Mouse (Mus musculus): Measurements from ENCODE around the gene Stx12. TPM values are rescaled to one million over a fixed set of nuclear protein-coding genes. Genes with fewer than 3 reads are reported as not detected.
A peak's percentile ranks its signal among the peaks of the same experiment; 100 is the strongest.

Stx12 gene
- polyA plus RNA-seq, 1 experiment from 2014 or later = 74.5 TPM

DNA sequence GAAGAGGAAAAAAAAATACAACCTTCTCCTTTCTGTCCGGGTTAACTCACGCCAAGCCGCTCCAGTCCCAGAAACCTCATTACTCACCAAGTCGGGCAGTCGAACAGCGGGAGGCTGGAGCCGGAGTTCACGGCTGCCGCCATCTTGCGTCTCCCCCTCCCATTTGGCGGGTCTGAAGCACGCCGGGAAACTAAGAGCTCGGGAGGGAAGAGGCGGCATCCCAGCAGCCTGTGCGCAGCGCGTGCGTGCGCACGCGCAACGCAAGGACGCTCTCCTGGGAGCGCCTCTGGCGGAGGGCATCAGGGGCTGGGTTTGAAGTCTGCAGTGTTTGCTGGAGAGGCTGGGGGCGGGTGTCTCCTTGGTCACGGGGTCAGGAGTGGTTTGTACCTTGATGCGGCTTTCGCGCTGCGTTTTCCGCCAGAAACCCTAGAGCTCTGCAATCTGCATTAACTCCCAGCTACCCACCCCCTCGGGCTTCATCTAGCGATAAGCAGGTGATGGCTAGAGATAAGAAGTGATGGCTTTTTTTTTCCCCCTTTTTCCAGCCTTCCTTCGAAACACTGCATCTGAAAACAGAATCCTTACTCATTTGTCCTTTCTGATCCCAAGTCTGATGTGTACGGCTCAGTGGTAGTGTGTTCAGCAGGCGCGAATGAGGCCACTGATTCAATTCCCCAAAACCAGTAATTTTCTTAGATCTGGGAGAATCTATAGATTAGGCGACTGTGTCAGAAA is 41.2 kb downstream of the Stx12 start, which contains the start of gene Ppp1r8:
Gene Ppp1r8 (minus strand): TSS at position 200 of the 735 bp plus-strand sequence.
- DNase-seq (ENCODE audit: low spot score) = peak; percentile 94
- Histone ChIP-seq H3K9me3 (no peaks in the 10 kb centered on the region), H3K27me3 (ENCODE audit: insufficient read depth, poor library complexity, severe bottlenecking) (no peaks in the 10 kb centered on the region), H3K27ac (peak within 1 kb of the TSS; percentile 94), H3K36me3 (peaks cover 37% of the 10 kb centered on the region), H3K4me1 (replicated peaks) (peaks cover 22% of the 10 kb centered on the region), H3K4me3 (peak within 1 kb of the TSS; percentile 86)
- WGBS = 2% methylated on average over 40 of the region's 40 CpGs

DNA sequence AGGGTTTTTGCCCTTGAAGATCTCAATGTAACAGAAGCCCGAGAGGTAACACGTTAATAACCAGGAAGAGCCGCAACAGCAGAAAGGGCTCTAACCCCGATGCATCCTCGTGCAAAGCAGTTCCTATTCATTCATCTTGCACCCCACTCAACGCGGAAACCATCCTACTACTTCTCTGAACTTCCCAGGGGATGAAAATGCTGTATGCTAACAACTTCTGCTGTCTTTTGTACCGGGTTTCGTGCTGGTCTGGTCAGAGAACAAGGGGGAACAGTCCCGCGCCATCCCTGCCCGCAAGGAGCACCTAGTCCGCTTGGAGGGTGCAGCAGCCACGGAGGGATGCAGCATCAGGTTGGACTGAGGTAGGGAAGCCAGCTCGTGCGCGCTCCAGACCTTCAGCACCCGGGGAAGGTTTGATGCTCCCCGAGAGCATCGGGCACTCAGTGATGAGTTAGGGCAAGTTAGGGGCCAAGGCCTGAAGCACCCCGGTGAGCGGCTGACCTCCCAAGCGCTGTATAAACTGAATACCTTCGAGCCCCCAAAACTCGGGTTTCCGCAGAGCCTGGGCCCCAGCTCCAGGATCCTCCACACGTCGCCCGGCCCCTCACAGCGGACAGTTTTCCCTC is 41.9 kb downstream of the Stx12 start:
- Histone ChIP-seq H3K27ac (peak overlapping the region; percentile 94), H3K4me1 (replicated peaks) (peaks cover 22% of the 10 kb centered on the region), H3K36me3 (peaks cover 37% of the 10 kb centered on the region), H3K27me3 (ENCODE audit: insufficient read depth, poor library complexity, severe bottlenecking) (no peaks in the 10 kb centered on the region), H3K9me3 (no peaks in the 10 kb centered on the region), H3K4me3 (peak overlapping the region; percentile 86)
- peak; percentile 54 for DNase-seq (ENCODE audit: low spot score)
- under 1% methylated on average over 30 of the region's 30 CpGs for WGBS

DNA sequence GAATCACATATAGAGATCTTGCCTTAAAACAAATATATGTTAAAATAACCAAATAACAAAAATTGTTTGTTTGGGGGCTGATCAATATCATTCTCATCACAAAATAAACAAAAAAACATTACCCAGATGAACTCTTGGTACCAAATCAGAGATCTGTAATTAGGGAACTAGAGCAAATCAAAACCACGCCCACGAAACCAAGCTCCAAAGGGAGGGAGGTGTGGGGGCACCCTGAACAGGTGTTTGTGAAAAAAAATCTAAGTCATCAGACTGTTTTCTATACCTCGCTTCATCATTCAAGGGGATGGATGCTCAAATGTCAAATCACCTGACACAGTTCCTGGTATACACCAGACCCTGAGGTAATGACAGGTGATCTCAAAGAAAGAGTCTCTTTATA is 42.8 kb downstream of the Stx12 start:
- no peak for DNase-seq (ENCODE audit: low spot score)
- Histone ChIP-seq H3K4me1 (replicated peaks) (peaks cover 22% of the 10 kb centered on the region), H3K27ac (peak overlapping the region; percentile 94), H3K4me3 (peak overlapping the region; percentile 86), H3K27me3 (ENCODE audit: insufficient read depth, poor library complexity, severe bottlenecking) (no peaks in the 10 kb centered on the region), H3K36me3 (peaks cover 46% of the 10 kb centered on the region), H3K9me3 (no peaks in the 10 kb centered on the region)
- WGBS = 90% methylated on average over 3 of the region's 3 CpGs

DNA sequence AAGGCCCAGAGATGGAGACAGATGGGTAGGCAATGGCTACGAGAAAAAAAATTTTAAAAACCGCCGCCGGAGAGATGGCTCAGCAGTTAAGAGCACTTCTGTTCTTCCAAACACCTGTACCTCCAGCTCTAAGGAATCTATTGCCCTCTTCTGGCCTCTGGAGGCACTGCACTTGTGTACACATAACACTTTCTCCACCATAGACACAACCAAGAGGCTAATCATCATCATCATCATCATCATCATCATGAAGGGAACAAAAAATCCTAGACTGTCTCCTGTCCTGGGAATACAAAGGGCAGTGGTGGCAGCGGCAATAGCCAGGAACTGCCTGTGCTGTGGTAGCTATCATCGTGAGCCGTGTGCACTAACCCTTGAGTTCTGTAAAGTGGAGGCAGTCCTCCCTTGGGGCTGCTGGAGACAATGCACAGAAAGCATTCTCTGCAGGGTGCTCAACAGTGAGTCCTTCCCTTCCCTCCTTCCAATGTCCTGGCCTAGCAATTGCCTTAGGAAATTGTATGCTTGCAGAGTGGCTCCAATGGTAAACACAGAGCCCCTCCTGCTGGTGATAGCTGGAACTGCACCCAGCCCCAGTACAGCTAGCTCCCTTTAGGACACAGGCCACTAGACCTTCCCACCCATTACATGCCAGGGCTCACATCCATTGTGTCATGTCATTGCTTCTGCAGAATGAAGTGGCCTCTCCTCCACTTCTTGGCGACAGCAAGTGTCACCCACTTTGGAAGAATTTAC is 60.5 kb downstream of the Stx12 start:
- peak; percentile 71 for DNase-seq (ENCODE audit: low spot score)
- H3K36me3 ChIP-seq = peaks cover 46% of the 10 kb centered on the region
- H3K9me3 ChIP-seq = peaks cover 19% of the 10 kb centered on the region
- H3K27ac ChIP-seq = no peak overlapping the region
- H3K27me3 ChIP-seq (ENCODE audit: insufficient read depth, poor library complexity, severe bottlenecking) = no peaks in the 10 kb centered on the region
- WGBS = 75% methylated on average over 8 of the region's 8 CpGs
- H3K4me1 ChIP-seq (replicated peaks) = no peaks in the 10 kb centered on the region
- H3K4me3 ChIP-seq = no peak overlapping the region

DNA sequence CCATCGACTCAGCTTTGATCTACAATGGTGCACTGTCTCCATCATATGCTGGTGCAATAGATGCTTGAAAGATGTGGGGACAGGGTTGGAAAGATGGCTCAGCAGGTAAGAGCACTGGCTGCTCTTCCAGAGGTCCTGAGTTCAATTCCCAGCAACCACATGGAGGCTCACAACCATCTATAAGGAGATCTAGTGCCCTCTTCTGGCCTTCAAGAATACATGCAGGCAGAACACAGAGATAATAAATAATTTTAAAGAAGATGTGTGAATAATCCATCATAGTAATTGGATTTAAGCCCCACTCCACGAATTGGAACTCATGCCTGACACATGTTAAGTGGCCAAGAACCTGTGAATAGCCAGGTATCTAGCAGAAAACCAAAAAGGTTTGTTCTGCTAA is 65.9 kb downstream of the Stx12 start:
- no peaks in the 10 kb centered on the region for H3K27me3 ChIP-seq (ENCODE audit: insufficient read depth, poor library complexity, severe bottlenecking)
- no peak for DNase-seq (ENCODE audit: low spot score)
- WGBS = 51% methylated on average over 2 of the region's 2 CpGs

DNA sequence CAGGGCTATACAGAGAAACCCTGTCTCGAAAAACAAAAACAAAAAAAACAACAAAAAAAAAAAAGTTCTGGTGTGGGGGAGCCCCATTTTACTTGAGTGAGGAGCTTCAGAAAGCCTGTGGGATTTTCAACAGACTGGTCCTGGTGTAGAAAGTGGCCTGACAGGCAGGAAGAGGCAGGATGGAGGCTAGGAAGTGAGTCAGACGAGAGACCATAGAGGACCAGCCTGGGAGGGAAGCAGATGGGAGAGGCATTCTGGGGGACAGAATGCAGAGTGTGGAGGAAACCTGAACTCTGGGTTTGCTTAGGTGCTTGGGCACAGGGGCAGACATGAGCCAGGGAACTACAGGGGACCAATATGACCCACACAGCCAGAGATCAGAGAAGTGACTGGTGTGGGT is 67.5 kb downstream of the Stx12 start:
- no peak overlapping the region for H3K27ac ChIP-seq
- no peak overlapping the region for H3K4me3 ChIP-seq
- WGBS = 73% methylated on average over 2 of the region's 2 CpGs
- no peaks in the 10 kb centered on the region for H3K4me1 ChIP-seq (replicated peaks)
- no peaks in the 10 kb centered on the region for H3K27me3 ChIP-seq (ENCODE audit: insufficient read depth, poor library complexity, severe bottlenecking)
- no peaks in the 10 kb centered on the region for H3K36me3 ChIP-seq
- H3K9me3 ChIP-seq = peaks cover 19% of the 10 kb centered on the region
- DNase-seq (ENCODE audit: low spot score) = no peak

More for the DNA sequence above, 65.9 kb downstream of the Stx12 start:
- Histone ChIP-seq H3K36me3 (no peaks in the 10 kb centered on the region), H3K27ac (no peak overlapping the region), H3K4me1 (replicated peaks) (no peaks in the 10 kb centered on the region), H3K4me3 (no peak overlapping the region), H3K9me3 (peaks cover 19% of the 10 kb centered on the region)

DNA sequence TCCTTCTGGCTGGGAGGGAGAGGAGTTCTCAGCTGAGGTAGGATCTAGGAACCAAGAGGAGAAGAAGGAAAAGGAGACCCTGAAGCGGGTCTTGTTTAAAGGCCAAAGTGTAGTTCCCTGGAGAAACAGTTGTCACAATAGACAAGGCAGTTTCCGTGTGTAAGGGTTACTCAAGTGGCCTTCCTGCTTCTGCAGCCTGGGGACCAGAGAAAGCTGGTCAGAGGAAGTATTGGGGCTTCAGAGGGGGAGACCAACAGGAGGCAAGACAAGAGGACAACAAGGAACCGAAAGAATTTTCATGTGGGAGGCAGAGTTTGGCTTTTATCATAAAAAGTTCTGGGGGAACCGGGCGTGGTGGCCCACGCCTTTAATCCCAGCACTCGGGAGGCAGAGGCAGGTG is 67.9 kb downstream of the Stx12 start:
- 84% methylated on average over 7 of the region's 7 CpGs for WGBS
- no peak for DNase-seq (ENCODE audit: low spot score)
- peaks cover 22% of the 10 kb centered on the region for H3K9me3 ChIP-seq
- H3K4me1 ChIP-seq (replicated peaks) = no peaks in the 10 kb centered on the region
- no peak overlapping the region for H3K27ac ChIP-seq
- H3K27me3 ChIP-seq (ENCODE audit: insufficient read depth, poor library complexity, severe bottlenecking) = no peaks in the 10 kb centered on the region
- H3K4me3 ChIP-seq = no peak overlapping the region
- no peaks in the 10 kb centered on the region for H3K36me3 ChIP-seq

DNA sequence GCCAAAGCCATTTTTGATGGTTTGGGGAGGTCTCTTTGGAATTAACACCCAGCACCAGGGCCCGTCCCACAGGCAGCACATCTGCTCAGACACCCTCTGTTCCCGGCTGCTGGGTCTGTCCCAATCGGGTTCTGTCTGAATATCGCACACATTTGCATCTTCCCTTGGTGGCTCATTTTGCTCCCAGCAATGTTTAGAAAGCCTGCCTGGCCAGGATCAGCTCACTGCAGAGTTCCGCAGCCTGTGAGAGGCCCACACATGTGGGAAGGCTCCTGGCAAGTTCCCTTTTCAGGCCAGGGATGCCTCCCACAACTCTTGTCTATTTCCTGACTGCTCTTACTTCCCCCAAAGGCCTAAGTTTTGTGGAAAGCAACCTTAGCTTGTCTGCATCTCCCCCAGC is 74.7 kb downstream of the Stx12 start:
- no peaks in the 10 kb centered on the region for H3K4me1 ChIP-seq (replicated peaks)
- no peaks in the 10 kb centered on the region for H3K36me3 ChIP-seq
- 93% methylated on average over 5 of the region's 5 CpGs for WGBS
- H3K27ac ChIP-seq = no peak overlapping the region
- H3K4me3 ChIP-seq = no peak overlapping the region
- H3K9me3 ChIP-seq = peaks cover 9% of the 10 kb centered on the region
- no peak for DNase-seq (ENCODE audit: low spot score)
- H3K27me3 ChIP-seq (ENCODE audit: insufficient read depth, poor library complexity, severe bottlenecking) = no peaks in the 10 kb centered on the region

DNA sequence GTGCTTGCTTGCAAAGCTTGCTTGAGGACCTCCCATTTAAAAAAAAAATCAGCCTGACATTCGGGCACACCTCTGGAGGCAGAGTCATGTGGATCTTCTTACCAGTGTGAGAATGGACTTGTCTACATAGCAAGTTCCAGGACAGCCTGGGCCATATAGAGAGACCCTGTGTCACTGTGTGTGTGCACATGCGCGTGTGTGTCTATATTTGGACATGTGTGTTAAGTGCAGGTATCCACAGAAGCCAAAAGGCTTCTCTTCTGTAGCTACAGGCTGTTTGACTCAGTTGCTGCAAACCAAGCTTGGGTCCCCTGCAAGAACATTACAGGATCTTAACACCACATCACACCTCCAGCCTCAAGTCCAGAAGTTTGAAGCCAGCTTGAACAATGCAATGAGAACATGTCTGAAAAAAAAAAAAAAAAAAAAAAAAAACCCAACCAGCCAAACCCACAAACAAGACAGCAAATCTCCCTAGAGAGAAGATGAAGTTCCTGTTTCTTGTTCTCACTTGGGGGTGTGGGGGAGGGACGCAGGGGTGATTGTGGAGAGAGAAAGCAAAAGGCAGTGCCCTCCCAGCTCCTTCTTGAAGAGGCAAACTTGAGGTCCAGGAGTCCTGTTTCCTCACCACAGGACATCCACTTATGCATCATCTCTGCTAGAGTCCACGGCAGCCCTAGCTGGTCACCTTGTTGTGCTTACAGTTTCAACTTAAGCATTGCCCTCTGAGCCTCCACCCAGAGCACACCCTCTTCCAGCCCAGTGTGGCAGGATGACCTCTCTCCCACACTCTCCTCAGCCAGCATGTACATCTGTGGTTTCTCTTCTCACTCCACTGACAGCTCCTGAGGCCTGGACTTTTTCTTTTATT is 76.3 kb downstream of the Stx12 start:
- 74% methylated on average over 5 of the region's 5 CpGs for WGBS

DNA sequence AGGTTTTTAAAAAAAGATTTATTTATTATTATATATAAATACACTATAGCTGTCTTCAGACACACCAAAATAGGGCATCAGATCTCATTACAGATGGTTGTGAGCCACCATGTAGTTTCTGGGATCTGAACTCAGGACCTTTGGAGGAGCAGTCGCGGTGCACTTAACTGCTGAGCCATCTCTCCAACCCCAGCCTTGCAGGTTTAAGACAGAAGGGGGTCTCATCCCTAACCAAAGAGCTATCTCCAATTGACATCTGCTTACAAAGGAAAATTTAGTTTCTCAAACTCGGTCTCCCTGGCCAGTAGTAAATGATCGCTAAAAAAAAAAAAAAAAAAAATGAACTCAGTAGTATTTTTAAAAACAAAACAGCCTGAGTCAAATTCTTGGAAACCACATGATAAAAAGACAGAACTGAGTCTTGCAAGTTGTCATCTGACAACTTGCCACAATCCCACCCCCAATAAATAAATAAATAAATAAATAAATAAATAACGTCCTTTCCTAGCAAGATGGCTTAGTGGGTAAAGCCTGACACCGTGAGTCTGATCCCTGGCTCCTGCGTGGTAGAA is 77.6 kb downstream of the Stx12 start:
- H3K4me1 ChIP-seq (replicated peaks) = 0 out of 2 replicates have a peak, but pooled peaks cover 2% of the 10 kb centered on the region
- no peak overlapping the region for H3K4me3 ChIP-seq
- WGBS = 89% methylated on average over 7 of the region's 7 CpGs
- peaks cover 9% of the 10 kb centered on the region for H3K9me3 ChIP-seq
- no peaks in the 10 kb centered on the region for H3K27me3 ChIP-seq (ENCODE audit: insufficient read depth, poor library complexity, severe bottlenecking)
- no peaks in the 10 kb centered on the region for H3K36me3 ChIP-seq
- no peak overlapping the region for H3K27ac ChIP-seq
- DNase-seq (ENCODE audit: low spot score) = no peak

More for the DNA sequence above, 76.3 kb downstream of the Stx12 start:
- no peak for DNase-seq (ENCODE audit: low spot score)
- Histone ChIP-seq H3K36me3 (no peaks in the 10 kb centered on the region), H3K27me3 (ENCODE audit: insufficient read depth, poor library complexity, severe bottlenecking) (no peaks in the 10 kb centered on the region), H3K4me3 (no peak overlapping the region), H3K27ac (no peak overlapping the region), H3K4me1 (replicated peaks) (no peaks in the 10 kb centered on the region), H3K9me3 (peaks cover 9% of the 10 kb centered on the region)

DNA sequence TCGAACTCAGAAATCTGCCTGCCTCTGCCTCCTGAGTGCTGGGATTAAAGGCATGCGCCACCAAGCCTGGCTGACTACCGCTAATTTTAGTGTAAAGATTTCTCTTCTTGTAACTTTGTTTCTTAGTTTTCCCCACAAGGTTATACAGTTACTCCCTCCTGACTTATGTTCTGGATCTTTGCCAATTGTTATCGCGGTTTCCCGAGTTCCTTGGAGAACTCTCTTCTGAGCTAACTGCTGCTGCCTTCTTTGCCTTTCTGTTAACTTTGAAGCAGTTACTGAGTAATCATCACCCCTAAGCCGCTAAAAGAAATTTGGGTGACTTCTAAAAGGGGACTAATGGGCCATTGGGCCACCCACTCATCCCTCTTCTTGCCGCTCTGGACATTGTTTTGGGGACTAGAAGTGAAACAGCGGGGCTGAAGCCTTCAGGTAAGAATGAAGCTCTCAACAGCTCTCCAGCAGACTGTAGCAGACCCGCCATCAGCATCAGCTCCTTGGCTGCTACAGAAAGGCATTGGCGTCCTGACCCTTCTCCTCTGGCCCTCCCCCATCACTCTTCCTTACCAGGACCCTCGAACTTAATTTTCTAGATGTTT is 78.6 kb downstream of the Stx12 start:
- H3K36me3 ChIP-seq = no peaks in the 10 kb centered on the region
- H3K9me3 ChIP-seq = peaks cover 2% of the 10 kb centered on the region; the same call in 1 of the 2 replicates
- no peak overlapping the region for H3K27ac ChIP-seq
- DNase-seq (ENCODE audit: low spot score) = no peak
- no peaks in the 10 kb centered on the region for H3K27me3 ChIP-seq (ENCODE audit: insufficient read depth, poor library complexity, severe bottlenecking)
- WGBS = 89% methylated on average over 12 of the region's 12 CpGs
- H3K4me3 ChIP-seq = no peak overlapping the region
- H3K4me1 ChIP-seq (replicated peaks) = 0 out of 2 replicates have a peak, but pooled peaks cover 2% of the 10 kb centered on the region

Measured in hindbrain, embryonic 10.5 days (tissue).